Mouse (Mus musculus) mesoderm, embryonic 11.5 days (tissue): ENCODE results near the gene Senp3.

Source experiments
- DNase-seq: peaks from one replicate; pipeline ENCODE4 v3.0.0-alpha.2; 2012; ENCODE audit warnings: low read depth, low spot score

Gene Senp3

GRCm38 (mm10) chr11:69682209-69682839 is 440 bp upstream of the Senp3 start:
- DNase-seq = no peak

DNA sequence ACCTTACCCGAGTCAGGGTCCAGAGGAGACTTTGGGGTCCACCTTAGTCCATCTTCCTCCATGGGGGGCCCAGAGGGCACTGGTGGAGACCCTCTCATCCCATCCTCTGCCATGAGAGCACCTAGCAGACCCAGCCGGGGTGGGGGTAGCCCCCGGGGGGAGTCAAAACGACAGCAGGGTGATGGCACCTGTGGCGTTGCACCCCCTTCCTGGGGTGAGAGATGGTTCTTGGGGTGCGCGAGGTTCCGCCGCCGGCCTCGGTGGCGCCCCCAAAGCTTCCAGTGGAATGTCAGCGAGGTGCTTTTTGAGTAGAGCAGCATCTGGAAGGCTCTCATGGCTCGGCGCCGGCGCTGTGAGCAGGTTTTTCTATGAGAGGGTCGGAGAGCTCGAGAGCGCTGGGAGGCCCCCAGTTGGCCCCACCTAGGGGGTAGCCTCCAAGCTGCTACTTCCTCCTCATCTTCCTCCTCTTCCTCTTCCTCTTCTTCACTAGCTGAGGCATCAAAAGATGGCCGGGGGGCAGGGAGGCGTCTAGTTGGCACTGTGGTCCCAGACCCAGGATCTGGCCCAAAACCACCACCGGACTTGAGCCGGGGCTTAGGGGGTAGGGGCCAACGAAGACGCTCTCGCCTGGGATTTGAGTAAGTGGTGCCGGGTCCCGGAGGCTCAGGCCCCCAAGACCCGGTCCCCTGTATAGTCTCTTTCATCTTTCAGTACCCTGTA is 1.6 kb downstream of the Senp3 start:
- DNase-seq = no peak

GRCm38 (mm10) chr11:69679144-69679543 is 2.7 kb downstream of the Senp3 start:
- no peak for DNase-seq

DNA sequence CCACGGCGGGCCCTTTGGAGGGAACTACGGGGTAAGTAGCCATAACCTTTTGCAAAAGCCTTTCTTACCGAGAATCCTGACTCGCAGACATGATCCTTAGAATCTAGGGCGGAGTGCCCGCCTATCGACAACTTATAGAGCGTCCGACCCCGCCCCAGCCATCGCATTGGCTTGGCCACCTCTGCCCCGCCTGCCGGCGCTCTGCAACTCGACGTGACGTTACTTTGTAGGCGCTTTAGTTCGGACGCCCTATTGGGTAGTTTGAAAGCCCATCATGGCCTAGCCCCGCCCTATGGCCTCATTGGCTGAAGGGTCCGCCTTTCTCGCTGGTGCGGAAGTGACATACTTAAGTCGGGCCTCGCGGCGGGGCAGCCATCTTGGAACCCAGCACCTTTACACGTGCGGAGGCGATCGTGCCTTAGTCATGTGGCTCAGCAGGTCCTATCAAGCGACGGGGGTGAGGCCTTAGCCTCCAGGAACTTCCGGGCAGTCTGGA is 9.6 kb downstream of the Senp3 start, which contains the start of gene Eif4a1:
Eif4a1 (minus strand) TSS at position 213 of the 496 bp plus-strand sequence.
- peak; percentile 100 for DNase-seq

GRCm38 (mm10) chr11:69671726-69672124 is 10.2 kb downstream of the Senp3 start:
- DNase-seq = no peak

DNA sequence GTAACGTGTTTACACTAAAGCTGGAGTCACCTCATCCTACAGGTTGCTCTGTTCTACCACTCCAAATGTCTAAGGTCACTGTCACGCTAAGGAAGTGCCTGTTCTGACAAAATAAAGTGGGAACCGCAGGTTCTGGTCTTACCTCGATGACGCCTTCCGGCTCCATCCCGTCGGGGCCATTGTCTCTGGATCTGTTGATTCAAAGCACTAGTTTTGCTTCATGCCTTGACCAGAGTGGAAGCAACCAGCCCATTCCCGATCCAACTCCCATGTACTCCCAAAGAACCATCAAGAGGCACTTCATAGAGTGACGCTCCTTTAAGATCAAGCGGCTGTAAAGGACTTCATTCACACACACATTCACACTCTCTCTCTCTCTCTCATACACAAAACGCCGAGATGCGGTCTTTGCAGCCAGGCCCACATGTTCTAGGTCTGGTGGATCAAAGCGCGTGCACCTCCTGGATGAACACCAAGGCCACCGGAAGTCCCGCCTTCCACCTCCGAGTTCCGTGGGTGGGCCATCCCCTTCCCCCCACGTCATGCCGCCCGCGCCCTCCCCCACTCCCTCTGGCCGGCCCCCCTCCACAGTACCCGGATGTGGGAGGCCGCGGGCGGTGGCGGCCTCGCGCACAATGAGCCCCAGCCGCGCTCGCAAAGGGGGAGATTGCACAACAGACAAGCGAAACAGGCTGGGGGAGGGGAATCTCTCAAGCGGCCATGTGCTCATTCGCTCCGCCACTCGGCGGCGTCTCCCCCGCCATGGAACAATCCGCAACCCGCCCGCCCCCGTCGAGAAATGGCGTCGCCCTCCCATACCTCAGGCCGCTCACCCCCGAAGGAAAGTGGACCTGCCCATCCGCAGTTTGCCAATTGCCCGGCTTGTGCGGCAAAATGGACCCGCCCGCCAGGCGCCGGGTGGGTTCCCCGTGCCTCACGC is 10.8 kb downstream of the Senp3 start:
- DNase-seq = peak; percentile 96

GRCm38 (mm10) chr11:69666665-69667005 is 15.2 kb downstream of the Senp3 start:
- no peak for DNase-seq

- DNase-seq = no peak
These were observed 15.8 kb downstream of the Senp3 start, which contains the start of gene Cd68 for GRCm38 (mm10) chr11:69665961-69666664. Gene Cd68, minus strand, starts transcription at chr11:69666153.

- DNase-seq = no peak
These were observed 16.4 kb downstream of the Senp3 start for GRCm38 (mm10) chr11:69665457-69665960.

GRCm38 (mm10) chr11:69664841-69665240 is 17.0 kb downstream of the Senp3 start:
- no peak for DNase-seq

GRCm38 (mm10) chr11:69663795-69664194 is 18.1 kb downstream of the Senp3 start:
- DNase-seq = no peak

GRCm38 (mm10) chr11:69662967-69663671 is 18.8 kb downstream of the Senp3 start:
- no peak for DNase-seq

DNA sequence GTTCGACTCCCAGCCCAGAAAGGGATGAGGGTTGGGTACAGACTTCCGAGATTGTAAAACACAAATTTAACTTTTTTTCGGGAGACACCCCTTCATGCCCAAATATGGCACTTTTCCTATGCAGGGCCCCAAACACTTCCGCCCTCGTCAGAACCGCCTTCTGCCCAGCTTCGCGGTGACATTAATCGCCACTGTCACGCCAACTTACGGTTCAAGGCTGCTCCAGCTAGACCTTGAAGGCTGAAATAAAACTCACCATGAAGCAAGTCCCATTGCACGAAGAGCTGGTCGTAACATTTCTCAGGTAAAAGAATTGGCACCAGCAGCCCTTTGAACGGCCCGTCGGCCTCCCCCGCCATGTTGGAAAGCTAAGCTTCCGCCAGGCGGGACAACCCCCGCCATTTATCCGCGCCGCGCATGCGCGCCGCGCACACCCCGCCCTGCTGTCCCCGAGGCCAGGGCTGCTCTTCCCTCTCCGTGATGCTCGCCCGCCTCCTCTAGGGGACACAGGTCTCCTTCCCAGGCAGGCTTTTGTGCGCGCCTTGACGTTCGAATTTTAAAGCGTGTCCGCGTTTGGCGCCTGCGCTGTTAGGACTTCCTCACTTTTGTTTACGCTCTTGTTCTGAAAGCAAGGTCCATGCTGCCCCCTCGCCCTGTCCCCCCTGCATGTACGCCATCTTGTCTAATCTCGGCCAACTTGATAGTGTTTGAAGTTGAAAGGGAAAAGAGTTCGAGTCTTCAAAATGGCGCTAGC is 19.5 kb downstream of the Senp3 start, which contains the start of gene Mpdu1:
Mpdu1 (minus strand) TSS at position 430 of the 754 bp plus-strand sequence.
- DNase-seq = peak; percentile 99

DNA sequence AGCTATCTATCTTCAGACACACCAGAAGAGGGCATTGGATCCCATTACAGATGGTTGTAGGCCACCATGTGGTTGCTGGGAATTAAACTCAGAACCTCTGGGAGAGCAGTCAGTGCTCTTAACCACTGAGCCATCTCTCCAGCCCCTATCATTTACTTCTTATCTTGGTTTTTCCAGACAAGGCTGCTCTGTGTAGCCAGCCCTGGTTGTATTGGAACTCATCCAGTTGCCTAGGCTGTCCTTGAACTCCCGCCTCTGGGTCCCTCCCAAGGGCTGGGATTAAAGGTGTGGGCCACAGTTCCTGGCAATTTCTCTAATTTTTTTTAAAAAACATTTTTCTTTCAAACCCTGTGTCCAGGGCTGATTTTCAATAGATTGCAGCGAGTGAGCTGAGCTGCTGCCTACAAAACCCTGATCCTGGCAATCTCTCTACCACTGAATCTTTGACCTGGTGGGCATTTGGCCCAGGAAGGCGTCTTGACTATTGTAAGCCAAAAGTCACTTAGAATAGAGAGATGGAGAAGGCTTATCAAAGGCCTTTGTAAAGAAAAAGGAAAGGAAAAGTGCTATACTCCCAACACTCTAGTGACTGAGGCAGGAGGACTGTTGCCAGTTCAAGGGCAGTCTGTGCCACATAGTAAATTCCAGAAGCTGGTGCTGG is 20.5 kb downstream of the Senp3 start:
- no peak for DNase-seq

DNA sequence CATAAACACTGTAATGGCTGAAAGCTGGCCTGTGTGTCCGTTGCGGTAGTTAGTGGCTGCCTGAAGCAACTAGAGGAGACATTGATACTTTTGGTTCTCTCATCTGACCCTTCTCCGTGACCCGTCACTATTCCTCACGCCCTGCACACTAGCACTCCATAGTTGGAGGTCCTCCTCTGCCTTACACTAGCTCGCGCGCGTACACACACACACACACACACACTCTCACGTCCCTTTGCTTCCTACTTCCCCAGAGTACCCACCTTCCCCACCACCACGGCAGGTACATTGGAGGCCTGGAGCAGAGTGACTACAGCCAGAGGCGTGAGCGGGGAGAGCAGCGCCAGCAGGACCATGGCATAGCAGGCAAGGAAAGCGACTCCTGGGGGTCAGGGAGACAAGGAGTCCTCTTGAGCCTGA is 24.4 kb downstream of the Senp3 start:
- no peak for DNase-seq

- peak; percentile 77 for DNase-seq
These were observed 25.0 kb downstream of the Senp3 start for GRCm38 (mm10) chr11:69656617-69657461.

- no peak for DNase-seq
These were observed 25.8 kb downstream of the Senp3 start for GRCm38 (mm10) chr11:69656065-69656455.
